Mouse (Mus musculus) midbrain, embryonic 14.5 days (tissue): ENCODE data around the gene Lamtor2. TPM values are rescaled to one million over a fixed set of nuclear protein-coding genes. Genes with fewer than 3 reads are reported as not detected.

Experiments used
- ATAC-seq: fragments of 200-750 bp; cut with Nextera tagmentation; 2 replicates; pipeline ENCODE4 v1.8.0; 2017; ENCODE audit warnings: moderate number of reproducible peaks, moderate library complexity; ENCODE audit not compliant: low FRiP score, low TSS enrichment
- DNase-seq: peaks from one replicate; pipeline ENCODE4 v3.0.0-alpha.2; 2015
- H3K27ac ChIP-seq: fragments of 300-500 bp; sonication (generic); replicated peaks from 2 replicates; pipeline ENCODE4 v1.5.1; 2014; ENCODE audit warnings: mild to moderate bottlenecking, low read depth, low read length, moderate library complexity
- H3K27me3 ChIP-seq: fragments of 300-500 bp; sonication (generic); 2 replicates; pipeline ENCODE4 v1.6.1; 2014; ENCODE audit warnings: low read length, control low read depth, mixed read lengths; ENCODE audit not compliant: control insufficient read depth, insufficient read depth
- H3K36me3 ChIP-seq: fragments of 300-500 bp; sonication (generic); 2 replicates; pipeline ENCODE4 v1.6.1; 2014; ENCODE audit warnings: low read length, control low read depth; ENCODE audit not compliant: control insufficient read depth, insufficient read depth
- H3K4me1 ChIP-seq: fragments of 300-500 bp; sonication (generic); 2 replicates; pipeline ENCODE4 v1.6.1; 2014; ENCODE audit warnings: mild to moderate bottlenecking, antibody characterized with exemption, low read length, control low read depth; ENCODE audit not compliant: control insufficient read depth, insufficient read depth
- H3K4me2 ChIP-seq: fragments of 300-500 bp; sonication (generic); 2 replicates; pipeline ENCODE4 v1.6.1; 2014; ENCODE audit warnings: mild to moderate bottlenecking, low read length, moderate library complexity
- H3K4me3 ChIP-seq: fragments of 300-500 bp; sonication (generic); replicated peaks from 2 replicates; pipeline ENCODE4 v1.5.1; 2014; ENCODE audit warnings: low read depth, low read length
- H3K9ac ChIP-seq: fragments of 300-500 bp; sonication (generic); replicated peaks from 2 replicates; pipeline ENCODE4 v1.6.1; 2014; ENCODE audit warnings: mild to moderate bottlenecking, low read length, moderate library complexity
- H3K9me3 ChIP-seq: fragments of 300-500 bp; sonication (generic); 2 replicates; pipeline ENCODE4 v1.6.1; 2016; ENCODE audit warnings: low read length, control low read depth, mixed read lengths; ENCODE audit not compliant: control insufficient read depth
- WGBS: fragments of 180-500 bp; shearing (Covaris S2); extraction: QIAGEN DNeasy Blood & Tissue Kit; methylation state at CpG from one replicate; pipeline ENCODE4 v1.1.7; 2014; 5-methylcytosine and 5-hydroxymethylcytosine counted together
- polyA plus RNA-seq: library from polyadenylated mRNA; unstranded; fragments of >200 nt; fragmentation: Nextera tagmentation; extraction: Ambion mirVana; gene quantifications from 2 replicates; pipeline ENCODE4 v1.2.1, GENCODE M21; 2014

Gene Lamtor2
- polyA plus RNA-seq, 1 experiment from 2014 or later = 93.4 TPM

DNA sequence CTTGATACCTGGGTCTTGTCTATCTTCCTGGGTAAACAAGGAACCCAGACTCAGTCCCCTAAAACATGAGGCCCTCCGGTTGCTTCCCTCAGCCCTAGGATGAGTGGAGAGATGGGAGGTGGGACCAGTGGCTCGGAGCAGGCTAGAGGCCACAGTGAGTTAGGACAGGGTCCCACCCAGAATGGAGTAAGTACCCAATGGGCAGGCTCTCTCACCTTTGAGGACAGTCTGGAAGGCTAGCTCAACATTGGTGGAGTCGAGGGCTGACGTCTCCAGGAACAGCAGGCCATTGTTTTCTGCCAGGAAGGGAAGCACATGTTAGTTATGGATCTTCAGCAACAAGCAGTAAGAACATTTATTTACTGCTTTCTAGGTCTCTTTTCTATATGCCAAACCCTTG, 10.4 kb downstream of the Lamtor2 start:
- H3K9me3 ChIP-seq = no peaks in the 10 kb centered on the region
- no peak overlapping the region for H3K4me3 ChIP-seq
- peaks cover 37% of the 10 kb centered on the region for H3K4me1 ChIP-seq
- peak overlapping the region; percentile 45; the same call in 1 of the 2 replicates for H3K27ac ChIP-seq
- no peak overlapping the region for H3K9ac ChIP-seq
- H3K36me3 ChIP-seq = peaks cover 38% of the 10 kb centered on the region
- ATAC-seq = no peak
- WGBS = 90% methylated on average over 4 of the region's 4 CpGs
- no peak overlapping the region for H3K4me2 ChIP-seq
- no peaks in the 10 kb centered on the region for H3K27me3 ChIP-seq
- no peak for DNase-seq

DNA sequence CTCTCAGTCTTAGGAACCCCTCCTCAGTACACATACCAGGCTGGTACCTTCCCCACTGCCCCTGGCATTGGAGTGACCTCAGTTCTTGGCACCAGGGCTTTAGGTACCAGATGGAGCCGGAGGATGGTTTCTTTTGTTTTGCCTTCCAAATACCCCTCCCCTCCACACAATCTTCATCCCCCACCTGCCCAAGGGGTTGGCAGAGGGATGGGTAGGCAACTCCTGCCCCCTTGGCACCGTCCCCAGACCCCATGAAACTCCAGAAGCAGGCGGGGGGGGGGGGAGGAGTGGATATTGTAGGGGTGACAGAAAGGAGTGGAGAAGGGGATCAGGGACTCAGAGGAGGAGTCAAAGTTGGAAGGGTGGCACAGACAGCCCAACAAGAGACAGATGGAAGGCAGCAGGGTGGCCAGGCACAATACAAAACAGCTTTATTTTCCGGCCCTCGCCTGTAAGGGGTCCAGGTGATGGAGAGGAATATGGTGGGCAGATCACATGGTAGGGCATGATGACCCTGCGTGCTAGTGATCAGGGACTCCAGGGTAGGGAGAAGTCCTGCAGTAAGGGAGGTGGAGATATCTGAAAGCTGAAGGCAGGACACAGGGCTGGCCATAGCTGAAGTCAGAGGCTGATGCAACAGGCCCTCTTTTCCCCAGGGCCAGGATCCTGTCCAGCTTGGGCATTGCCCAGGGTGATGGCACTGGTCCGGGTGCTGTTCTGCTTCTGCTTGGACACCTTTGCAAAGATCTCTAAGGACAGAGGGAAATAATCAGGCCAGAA, 11.1 kb downstream of the Lamtor2 start:
- H3K4me3 ChIP-seq = no peak overlapping the region
- H3K9me3 ChIP-seq = no peaks in the 10 kb centered on the region
- peak overlapping the region; percentile 45; the same call in 1 of the 2 replicates for H3K27ac ChIP-seq
- peaks cover 44% of the 10 kb centered on the region for H3K4me1 ChIP-seq
- DNase-seq = peak; percentile 44
- no peak overlapping the region for H3K9ac ChIP-seq
- H3K27me3 ChIP-seq = no peaks in the 10 kb centered on the region
- 56% methylated on average over 7 of the region's 7 CpGs for WGBS
- peak; percentile 16; the same call in 1 of the 2 replicates for ATAC-seq
- no peak overlapping the region for H3K4me2 ChIP-seq
- peaks cover 44% of the 10 kb centered on the region for H3K36me3 ChIP-seq

DNA sequence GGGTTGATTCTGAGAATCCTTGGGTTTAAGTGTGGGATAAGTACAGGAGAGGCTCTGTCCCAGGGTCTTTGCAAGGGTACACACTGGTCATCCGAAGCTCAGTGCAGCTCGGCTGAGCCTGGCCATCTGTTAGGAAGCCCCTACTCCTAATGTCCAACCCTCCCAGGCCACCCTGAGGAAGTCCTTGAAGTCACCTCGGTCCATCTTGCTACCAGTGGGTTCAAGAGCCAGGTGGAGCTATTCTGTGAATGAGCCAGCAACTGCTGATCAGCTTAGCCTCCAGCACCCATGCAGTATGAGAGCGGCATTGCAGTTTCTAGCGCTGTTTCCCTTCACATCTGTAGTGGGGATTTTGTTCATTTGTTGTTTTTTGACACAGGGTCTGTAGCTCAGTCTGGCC, 12.8 kb downstream of the Lamtor2 start:
- ATAC-seq (no peak), DNase-seq (peak; percentile 45)
- Histone ChIP-seq H3K9me3 (no peaks in the 10 kb centered on the region), H3K4me3 (no peak overlapping the region), H3K36me3 (peaks cover 62% of the 10 kb centered on the region), H3K9ac (0 out of 2 replicates have a peak overlapping the region, but pooled peaks have one; percentile 9), H3K27ac (peak overlapping the region; percentile 58), H3K4me1 (peaks cover 61% of the 10 kb centered on the region), H3K4me2 (peak overlapping the region; percentile 26), H3K27me3 (no peaks in the 10 kb centered on the region)
- 43% methylated on average over 5 of the region's 5 CpGs for whole genome bisulfite sequencing

DNA sequence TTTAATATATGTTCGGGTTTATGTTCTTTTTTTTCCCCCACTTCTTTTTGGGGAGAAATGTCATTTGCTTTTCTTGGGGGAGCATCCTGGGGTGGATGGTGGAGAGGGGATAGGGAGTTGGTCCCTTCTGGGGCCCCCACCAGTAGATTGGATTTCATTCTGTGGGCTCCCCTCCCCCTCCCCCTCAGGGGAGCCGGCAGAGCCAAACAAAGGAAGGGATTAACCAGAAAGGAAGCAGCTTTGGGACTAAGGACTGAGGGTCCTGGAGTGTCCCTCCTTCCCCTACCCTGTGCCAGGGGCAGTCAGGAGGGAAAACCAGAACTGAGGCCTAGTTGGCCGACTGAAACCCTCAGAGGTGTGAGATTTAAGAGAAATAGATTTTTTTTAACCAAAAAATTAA, 13.5 kb downstream of the Lamtor2 start:
- Histone ChIP-seq H3K27me3 (no peaks in the 10 kb centered on the region), H3K27ac (peak overlapping the region; percentile 63), H3K36me3 (peaks cover 65% of the 10 kb centered on the region), H3K4me3 (no peak overlapping the region), H3K9me3 (no peaks in the 10 kb centered on the region), H3K4me1 (peaks cover 68% of the 10 kb centered on the region), H3K9ac (no peak overlapping the region), H3K4me2 (peak overlapping the region; percentile 26)
- ATAC-seq = no peak; the same call in 1 of the 2 replicates
- DNase-seq = peak; percentile 82
- WGBS = under 1% methylated on average over 3 of the region's 3 CpGs

DNA sequence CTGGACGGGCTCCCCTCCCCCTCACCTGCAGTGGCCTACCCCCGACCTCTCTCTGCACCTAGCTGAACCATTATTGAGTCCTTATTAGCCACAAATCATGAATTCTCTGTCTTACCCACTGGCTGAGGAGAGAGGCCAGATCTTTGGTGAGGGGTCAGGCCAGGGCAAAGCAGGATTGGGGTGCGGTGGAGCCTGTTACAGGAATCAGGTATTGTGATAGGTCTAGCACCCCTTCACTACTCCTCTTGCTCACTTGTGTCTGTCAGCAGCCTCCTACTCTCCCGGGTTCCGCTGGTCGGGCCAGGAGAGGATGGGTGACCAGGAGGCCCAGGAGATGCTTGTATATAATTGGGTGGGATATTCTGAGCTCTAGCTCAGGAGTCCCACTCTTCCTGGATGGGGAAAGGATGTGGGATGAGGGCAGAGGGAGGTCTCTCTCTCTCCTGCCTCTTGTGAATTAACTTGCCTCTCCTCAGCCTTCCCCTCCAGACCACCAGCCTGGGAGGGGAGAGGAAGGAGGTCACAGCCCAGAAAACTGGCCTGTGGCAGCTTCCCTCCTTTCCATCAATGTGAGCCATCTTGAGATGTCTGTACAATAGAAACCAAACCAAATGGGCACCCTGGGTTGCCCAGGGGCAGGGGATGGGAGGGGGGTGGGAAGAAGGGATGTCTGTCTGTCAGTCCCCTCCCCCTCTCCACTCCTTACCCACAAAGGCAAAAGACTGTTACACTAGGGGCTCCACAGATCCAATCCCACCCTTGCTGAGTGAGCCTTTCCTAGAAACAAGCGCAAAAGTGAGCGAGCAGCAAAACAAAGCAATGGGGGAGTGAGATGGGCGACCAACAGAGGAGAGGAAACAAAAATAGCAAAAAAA, 14.4 kb downstream of the Lamtor2 start:
- peak; percentile 54 for DNase-seq
- no peak for ATAC-seq
- Histone ChIP-seq H3K36me3 (peaks cover 65% of the 10 kb centered on the region), H3K4me3 (peak overlapping the region; percentile 19), H3K27ac (peak overlapping the region; percentile 76), H3K4me1 (peaks cover 70% of the 10 kb centered on the region), H3K9me3 (no peaks in the 10 kb centered on the region), H3K4me2 (peak overlapping the region; percentile 42), H3K27me3 (no peaks in the 10 kb centered on the region), H3K9ac (peak overlapping the region; percentile 23; the same call in 1 of the 2 replicates)
- 12% methylated on average over 9 of the region's 9 CpGs for WGBS

DNA sequence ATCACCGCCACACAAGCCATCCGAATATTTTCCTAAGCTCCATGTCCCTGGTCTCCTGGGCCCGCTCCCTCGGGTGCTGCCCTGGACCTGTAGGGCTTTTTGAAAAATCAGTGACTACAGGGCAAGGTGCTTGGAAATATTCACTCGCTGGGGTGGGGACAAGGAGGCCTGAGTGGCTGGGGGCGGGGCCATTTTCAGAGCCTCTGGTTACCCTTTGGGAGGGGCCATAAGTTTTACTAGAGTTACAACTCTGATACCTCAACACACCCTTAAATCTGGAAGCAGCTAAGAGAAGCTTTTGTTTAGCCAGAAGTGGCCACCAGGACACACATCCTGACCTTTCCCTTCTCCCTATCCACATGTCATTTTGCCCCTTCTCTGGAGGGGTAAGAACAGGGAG, 15.7 kb downstream of the Lamtor2 start:
- DNase-seq = no peak
- WGBS = 50% methylated on average over 6 of the region's 6 CpGs
- Histone ChIP-seq H3K4me1 (peaks cover 70% of the 10 kb centered on the region), H3K4me2 (peak overlapping the region; percentile 98), H3K9ac (peak overlapping the region; percentile 98), H3K27me3 (no peaks in the 10 kb centered on the region), H3K9me3 (no peaks in the 10 kb centered on the region), H3K36me3 (peaks cover 65% of the 10 kb centered on the region), H3K27ac (peak overlapping the region; percentile 72), H3K4me3 (peak overlapping the region; percentile 52)
- no peak for ATAC-seq

DNA sequence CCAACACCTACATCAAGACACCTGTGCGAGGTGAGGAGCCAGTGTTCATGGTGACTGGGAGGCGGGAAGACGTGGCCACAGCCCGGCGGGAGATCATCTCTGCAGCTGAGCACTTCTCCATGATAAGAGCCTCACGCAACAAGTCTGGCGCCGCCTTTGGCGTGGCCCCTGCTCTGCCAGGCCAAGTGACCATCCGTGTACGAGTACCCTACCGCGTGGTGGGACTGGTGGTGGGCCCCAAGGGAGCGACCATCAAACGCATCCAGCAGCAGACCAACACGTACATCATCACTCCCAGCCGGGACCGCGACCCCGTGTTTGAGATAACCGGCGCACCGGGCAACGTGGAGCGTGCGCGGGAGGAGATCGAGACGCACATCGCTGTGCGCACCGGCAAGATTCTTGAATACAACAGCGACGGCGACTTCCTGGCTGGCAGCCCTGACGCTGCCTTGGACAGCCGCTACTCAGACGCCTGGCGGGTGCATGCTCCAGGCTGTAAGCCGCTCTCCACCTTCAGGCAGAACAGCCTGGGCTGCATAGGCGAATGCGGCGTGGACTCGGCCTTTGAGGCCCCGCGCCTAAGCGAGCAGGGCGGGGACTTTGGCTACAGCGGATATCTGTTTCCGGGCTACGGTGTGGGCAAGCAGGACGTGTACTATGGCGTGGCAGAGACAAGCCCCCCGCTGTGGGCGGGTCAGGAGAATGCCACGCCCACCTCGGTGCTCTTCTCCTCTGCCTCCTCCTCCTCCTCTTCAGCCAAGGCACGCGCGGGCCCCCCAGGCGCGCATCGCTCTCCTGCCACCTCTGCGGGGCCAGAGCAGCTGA, 16.6 kb downstream of the Lamtor2 start:
- Histone ChIP-seq H3K27ac (peak overlapping the region; percentile 72), H3K27me3 (no peaks in the 10 kb centered on the region), H3K4me3 (peak overlapping the region; percentile 52), H3K36me3 (peaks cover 61% of the 10 kb centered on the region), H3K4me2 (peak overlapping the region; percentile 98), H3K9me3 (no peaks in the 10 kb centered on the region), H3K9ac (peak overlapping the region; percentile 98), H3K4me1 (peaks cover 63% of the 10 kb centered on the region)
- ATAC-seq (no peak), DNase-seq (peak; percentile 74)
- WGBS = 3% methylated on average over 64 of the region's 64 CpGs

DNA sequence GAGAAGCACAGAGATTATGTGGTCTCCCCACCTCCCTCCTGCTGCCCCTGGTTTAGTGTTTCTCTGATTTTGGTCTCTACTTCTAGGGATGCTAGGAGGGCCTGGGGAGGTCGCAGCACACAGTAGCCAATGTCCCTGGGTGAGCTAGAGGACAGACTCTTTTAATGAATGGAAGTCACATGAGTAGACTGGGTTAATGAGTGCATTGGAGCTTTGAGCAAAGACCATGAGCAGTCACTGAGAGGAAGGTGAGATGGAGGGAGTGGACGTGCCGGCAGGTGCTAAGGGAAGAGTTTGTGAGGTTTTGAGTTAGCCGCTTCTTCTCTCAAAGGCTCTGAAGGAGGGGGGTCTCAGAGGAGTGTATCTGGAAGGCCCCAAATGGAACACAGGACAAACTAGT, 17.3 kb downstream of the Lamtor2 start:
- H3K4me2 ChIP-seq = peak overlapping the region; percentile 98
- 23% methylated on average over 4 of the region's 4 CpGs for WGBS
- DNase-seq = peak; percentile 17
- peaks cover 54% of the 10 kb centered on the region for H3K36me3 ChIP-seq
- no peak for ATAC-seq
- peak overlapping the region; percentile 98 for H3K9ac ChIP-seq
- H3K27ac ChIP-seq = peak overlapping the region; percentile 72
- H3K27me3 ChIP-seq = no peaks in the 10 kb centered on the region
- H3K9me3 ChIP-seq = no peaks in the 10 kb centered on the region
- peak overlapping the region; percentile 52 for H3K4me3 ChIP-seq
- H3K4me1 ChIP-seq = peaks cover 61% of the 10 kb centered on the region
